Mouse (Mus musculus): Measurements from ENCODE around the gene Lrp6.

DNA sequence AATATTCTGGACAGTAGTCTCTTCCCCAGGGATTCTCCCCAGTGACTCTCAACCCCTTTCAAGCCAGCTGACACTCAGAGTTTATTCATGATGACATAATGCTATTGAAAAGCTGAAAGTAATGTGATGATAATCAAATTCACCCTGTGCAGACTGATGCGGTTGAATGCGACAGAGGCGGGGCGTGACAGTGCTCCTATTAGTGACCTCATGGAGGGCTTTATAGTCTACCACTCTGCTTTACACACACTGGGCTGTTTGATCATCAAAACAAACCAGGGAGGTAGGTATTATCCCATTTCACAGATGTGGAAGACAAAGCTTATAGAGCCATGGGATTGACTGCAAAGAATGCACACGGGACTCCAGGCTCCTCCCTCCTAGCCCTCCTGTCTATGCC lies 15.3 kb upstream of the Lrp6 start:
- TF ChIP-seq POLR2A (IDR thresholded peaks at IDR 0.05; ENCODE audit: borderline replicate concordance, extremely low read depth, low read depth, low read length) (no peak), CTCF (IDR thresholded peaks at IDR 0.05; ENCODE audit: insufficient read depth, low read length) (no peak)

Data from lung, adult 2 months (tissue).